Mouse (Mus musculus): ENCODE measurements around the gene Ptpro.
A peak's percentile ranks its signal among the peaks of the same experiment; 100 is the strongest.
"Not testable (repeated sequence)": the region's sequence is repeated elsewhere in the genome, so short reads cannot be mapped to it uniquely, and the experiment has no call there.

Ptpro gene

DNA sequence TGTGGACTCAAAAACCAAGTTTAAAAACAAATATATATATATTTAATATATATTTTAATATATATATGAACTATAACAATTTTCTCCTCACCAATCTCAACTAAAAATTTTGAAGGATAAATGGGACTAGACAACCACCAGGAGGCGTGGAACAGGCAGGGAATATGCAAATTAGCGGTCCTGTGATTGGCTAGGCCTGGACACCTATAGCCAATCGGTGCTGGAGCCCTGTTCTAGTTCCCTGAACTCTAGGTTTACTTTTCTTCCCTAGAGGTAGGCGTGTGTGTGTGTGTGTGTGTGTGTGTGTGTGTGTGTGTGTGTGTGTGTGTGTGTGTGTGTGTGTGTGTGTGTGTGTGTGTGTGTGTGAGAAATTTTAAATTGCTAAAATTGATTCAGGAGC, 134.8 kb downstream of the Ptpro start:
- no peak for DNase-seq

- no peak for DNase-seq
These were observed 143.0 kb downstream of the Ptpro start for GRCm38 (mm10) chr6:137395075-137395474.

DNA sequence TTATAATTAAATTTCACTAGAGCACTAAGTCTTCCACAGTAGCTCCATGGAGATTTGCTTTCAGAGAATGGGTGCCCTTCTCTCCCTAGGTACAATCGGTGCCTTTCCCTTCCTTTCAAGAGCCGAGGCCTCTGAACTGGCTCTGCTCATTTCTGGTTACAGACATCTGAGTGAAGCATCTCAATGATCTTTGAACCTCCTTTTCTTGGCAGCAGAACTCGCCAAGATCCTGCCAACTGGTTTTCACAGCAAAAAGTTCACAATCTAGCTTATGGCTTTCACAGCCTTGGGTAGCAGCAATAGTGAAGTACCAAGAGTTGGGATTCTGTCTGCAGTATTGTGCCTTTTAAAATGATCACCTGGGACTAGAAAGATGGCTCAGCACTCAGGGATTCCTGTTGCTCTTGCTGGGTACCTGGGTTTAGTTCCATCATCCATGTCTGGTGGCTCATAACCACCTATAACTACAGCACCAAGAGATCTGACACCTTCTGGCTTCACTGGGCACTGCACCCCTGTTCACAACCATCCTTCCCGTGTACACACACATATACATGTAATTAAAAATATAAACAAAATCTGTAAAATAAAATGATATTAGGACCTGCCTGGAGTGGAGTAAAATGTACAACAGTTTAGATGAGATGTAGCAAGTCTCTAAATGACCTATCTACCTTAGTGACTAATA, 144.1 kb downstream of the Ptpro start:
- DNase-seq: peak; percentile 14 to 40

DNA sequence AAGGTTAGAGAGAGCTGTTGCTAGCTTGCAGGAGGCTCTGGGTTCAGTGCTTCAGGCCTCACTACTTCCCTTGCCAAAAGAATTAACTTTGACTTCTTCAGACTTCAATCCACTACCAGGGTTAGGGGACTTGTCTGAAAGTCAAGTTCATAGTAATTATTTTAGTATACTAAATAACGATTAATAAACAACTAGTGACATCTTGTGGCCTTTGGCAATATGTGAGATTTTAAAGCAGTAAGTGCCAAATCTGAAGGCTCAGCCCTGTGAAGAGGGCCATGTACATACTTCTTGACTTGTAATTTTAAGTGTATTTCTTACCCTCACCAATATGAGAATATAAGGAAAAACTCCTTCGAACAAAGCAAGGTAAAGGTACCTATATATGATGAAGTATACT, 145.2 kb downstream of the Ptpro start:
- DNase-seq: no peak

DNA sequence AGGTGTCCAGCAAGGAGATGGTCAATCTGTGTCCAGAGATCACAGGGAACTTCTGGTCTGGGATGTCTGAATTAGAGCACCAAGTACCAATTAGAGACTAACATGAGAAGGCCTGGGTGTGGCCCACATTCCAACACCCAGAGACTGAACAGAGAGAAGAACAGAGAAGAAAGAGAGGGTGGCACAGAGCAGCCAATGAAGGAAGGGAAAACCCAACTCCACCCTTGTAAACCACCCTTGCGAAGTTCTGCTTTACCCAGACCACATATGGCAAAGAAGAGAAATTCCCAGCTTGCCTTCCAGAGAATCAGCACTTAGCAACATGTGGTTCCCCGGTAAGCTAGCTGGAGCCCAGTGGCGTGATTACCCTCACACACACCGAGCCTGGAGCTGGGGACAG, 152.1 kb downstream of the Ptpro start:
- DNase-seq: no peak

DNA sequence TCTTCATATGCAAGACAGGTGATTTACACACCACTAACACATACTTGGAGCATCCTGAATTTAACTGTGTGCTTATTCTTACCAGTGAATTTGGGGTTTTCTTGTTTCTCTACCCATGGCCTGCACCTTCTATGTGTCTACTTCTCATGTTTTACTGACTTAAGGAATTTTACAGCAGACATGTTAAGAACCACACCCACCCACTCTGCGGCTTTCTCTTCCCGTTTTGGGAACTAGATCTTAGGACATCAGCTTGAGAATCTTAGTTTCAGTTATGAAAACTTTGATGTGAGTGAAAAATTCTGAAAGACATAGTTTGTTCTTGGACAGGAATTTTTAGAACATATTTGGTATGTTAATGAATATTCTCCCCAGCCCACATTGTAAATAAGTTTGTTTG, 153.6 kb downstream of the Ptpro start:
- no peak for DNase-seq

DNA sequence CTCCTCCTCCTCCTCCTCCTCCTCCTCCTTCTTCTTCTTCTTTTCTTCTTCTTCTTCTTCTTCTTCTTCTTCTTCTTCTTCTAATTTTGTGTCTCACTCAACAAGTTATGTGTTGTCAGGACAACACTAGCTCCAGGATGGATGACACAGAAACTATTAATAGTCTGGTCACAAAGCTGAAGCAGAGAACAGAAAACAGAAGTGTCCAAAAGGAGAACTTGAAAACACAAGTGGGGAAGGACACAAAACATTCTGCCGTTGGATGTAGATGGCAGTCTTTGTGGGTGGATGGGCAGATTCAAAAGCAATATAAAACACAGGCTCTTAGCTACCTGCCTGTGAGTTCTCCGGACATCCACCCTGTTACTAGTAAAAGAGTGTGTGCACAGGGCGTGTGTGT, 158.4 kb downstream of the Ptpro start:
- no peak for DNase-seq

GRCm38 (mm10) chr6:137411901-137412378, 159.8 kb downstream of the Ptpro start:
- DNase-seq: no peak

DNA sequence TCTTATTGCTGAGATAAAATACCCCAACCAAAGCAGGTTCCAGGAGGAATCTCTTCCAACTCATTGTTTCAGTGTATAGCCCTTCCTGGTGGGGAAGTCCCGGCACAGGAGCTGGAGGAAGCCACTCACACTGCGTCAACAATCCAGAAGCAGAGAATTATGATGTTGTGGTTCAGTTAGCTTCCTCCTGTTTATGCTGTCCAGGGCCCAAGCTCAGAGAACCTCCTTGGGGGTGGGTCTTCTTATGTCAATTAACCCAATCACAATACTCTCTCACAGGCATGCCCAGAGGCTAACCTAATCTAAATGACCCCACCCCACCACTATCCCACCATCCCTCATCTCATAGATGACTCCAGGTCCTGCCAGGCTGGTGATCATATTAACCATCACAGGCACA, 160.9 kb downstream of the Ptpro start:
- no peak for DNase-seq

- peak in 1 of 2 experiments; percentile 39 for DNase-seq
These were observed 162.6 kb downstream of the Ptpro start for GRCm38 (mm10) chr6:137414531-137415405.

DNA sequence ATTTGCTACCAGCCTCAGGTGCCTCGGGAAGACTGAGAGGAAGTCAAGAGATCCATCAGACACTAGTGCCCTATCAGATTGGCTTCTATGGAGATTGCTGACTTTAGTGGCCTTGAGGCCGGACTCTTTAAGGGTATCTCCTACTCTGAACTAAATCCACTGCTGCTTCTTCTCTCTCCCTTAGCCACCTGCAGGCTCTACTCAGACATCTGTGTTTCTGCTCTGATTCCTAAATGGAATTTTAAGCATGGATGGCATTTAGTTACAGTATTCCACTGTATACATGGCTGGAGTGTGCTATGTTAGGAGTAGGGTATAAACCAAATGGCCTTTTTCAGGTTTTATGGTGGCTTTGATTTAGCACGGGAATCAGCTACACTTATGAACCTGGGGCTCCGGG, 170.7 kb downstream of the Ptpro start:
- no peak for DNase-seq

- DNase-seq: no peak
These were observed 171.7 kb downstream of the Ptpro start for GRCm38 (mm10) chr6:137423830-137424229.

DNA sequence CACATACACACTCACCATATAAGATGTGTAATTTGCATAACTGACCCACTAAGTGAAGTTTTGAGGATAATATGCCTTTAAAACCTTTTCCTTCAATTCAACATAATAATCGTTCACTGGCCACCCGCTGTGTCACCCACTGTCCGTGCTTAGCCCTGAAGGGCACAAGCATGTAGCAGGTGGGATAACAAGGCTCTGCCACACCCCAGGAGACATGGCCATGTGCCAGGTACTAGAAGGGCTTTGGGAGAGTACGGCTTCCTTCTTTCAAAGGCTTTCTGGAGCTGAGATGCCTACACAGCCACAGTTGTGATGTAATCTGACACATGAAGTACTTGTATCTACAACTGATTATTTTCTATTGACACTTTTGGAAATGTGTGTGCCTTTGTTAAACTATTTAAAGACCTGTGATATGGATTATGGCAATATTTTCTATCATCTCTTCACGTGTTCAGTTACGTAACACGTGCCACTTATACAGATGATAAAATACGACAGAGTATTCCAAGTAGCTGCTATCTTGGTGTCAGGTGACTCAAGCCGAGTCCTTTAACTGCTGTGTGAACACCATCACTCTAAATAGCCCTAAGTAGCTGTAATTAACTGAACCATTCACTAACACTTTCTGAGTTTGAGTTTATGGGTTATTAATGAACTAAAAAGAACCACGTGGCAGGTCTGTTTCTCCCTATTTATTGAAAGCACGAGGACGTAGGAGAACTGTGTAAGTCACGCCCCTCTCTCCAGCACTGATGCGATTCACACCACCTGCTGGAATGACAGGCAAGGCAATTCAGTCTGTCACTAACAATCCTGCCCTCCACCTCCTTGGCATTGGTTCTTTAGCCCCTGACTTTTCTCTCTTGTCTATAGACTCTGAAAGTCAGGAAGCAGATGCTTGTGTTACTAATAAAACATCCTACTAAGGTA, 173.6 kb downstream of the Ptpro start:
- DNase-seq: no peak

DNA sequence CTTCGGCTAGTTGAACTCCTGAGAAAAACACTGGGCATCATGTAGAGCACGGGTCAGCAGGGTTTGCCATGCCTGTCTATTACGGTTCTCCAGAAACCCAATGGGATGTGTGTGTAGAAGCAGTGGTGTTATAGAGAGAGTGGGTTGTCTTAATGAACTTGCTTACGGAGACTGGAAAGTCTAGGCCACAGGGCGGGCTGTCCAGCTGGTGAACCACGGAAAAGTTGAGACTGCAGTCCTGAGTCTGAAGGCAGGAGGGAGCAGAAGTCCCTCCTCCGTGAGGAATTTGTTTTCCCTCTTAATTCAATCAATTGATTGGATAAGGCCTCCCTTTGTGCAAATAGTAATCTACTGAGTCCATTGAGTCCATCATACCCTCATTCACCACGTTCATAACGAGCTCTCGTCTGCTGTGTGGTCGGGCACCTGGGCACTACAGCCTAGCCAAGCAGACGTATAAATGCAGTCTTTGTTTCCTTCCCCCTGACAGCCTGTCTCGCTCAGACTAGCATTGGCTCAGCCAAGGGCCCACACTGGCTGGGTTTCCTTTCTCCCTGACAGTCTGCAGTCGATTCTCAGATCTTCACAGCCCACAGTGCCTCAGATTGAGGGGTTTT, 181.5 kb downstream of the Ptpro start:
- no peak for DNase-seq

- no peak for DNase-seq
These were observed 185.4 kb downstream of the Ptpro start for GRCm38 (mm10) chr6:137437486-137437885.

- DNase-seq: peak; percentile 10 to 44
These were observed 185.9 kb downstream of the Ptpro start for GRCm38 (mm10) chr6:137437902-137438580.

DNA sequence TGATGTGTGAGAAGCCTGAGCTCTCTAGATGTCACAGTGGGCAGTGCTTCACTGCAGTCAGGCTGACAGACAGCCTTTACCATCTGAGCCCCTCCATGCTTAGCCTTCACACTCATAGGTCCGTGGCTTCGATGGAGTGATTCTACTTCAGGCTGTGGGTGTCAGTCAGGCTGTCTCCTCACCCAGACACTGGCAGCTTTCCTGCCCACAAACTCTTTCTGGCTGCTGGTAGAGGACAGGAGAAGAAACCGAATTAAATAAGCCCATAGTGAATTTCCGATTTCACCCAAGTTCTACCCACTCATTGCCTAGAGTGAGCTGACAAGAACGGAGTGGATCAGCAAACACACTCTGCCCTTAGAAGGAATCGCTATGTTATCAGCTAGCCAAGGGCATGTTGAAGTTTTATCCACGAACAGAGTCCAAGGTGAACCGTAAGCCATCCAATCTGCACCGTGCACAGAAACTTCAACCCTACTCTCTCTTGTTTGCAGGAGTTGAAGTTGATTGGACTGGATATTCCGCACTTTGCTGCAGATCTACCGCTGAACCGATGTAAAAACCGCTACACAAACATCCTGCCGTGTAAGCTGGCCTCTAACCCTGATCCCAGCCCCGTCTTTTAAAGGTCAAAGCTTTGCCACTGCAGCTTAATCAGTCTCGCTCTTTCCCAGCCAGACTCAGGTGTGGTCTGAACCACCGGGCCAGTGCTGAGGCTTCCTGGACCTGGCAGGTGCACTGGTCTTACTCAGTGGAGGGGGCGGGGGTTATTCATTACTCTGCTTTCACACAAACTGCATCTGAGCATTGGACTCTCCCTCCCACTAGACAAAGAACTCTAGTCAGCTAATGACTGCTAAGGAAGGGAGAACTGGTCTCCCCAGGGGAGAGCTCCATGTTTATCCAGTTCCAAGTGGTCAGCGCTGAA, 188.7 kb downstream of the Ptpro start:
- no peak for DNase-seq

DNA sequence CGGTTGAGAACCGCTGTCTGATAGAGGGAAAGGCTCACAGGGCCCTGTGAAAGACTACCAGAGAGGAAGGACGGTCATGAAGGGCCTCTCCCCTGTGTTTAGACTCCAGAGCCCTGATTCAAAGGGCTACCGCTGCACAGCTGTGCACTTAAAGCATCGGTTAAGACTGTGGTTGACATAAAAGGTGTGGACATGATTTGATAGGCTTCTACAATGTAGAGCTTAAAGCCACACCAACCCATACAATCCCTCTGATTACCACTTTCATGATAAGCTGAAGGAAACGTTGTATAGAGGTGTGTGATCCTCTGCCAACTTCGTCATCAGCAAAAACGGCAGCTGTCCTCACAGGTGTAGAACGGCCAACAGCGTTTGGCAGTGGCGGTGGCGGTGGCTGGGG, 191.0 kb downstream of the Ptpro start:
- no peak for DNase-seq

- not testable (repeated sequence) for DNase-seq
These were observed 194.0 kb downstream of the Ptpro start for GRCm38 (mm10) chr6:137446116-137446515.

- peak in 1 of 2 experiments; percentile 14 for DNase-seq
These were observed 203.5 kb downstream of the Ptpro start for GRCm38 (mm10) chr6:137455537-137456041.

All from kidney, postnatal 25 days (tissue).